Mouse (Mus musculus) lung, embryonic 14.5 days (tissue): Measurements from ENCODE around the gene Gm2016. TPM values are rescaled to one million over a fixed set of nuclear protein-coding genes. Genes with fewer than 3 reads are reported as not detected.

ENCODE experiments used
- polyA plus RNA-seq: library from polyadenylated mRNA; unstranded; fragments of >200 nt; fragmentation: Nextera tagmentation; extraction: Ambion mirVana; gene quantifications from 2 replicates; pipeline ENCODE4 v1.2.1, GENCODE M21; 2014

The Gm2016 gene
- polyA plus RNA-seq, 1 experiment from 2014 or later: not detected

Other genes starting within 250 kb of the Gm2016 start
- not detected in 2 replicates for gene Gm16381, start 229.5 kb upstream of the Gm2016 start, polyA plus RNA-seq
- not detected in 2 replicates for gene Gm21319, start 98.3 kb upstream of the Gm2016 start, polyA plus RNA-seq
- not detected in 2 replicates for gene Gm21936, start 78.6 kb upstream of the Gm2016 start, polyA plus RNA-seq
- not detected in 2 replicates for gene BB287469, start 57.5 kb upstream of the Gm2016 start, polyA plus RNA-seq
- not detected in 2 replicates for gene Gm2001, start 31.7 kb upstream of the Gm2016 start, polyA plus RNA-seq
- gene Gm2022, start 21.3 kb downstream of the Gm2016 start, polyA plus RNA-seq: not detected in 2 replicates
- gene Gm2035, start 45.8 kb downstream of the Gm2016 start, polyA plus RNA-seq: not detected in 2 replicates
- gene Gm2042, start 80.0 kb downstream of the Gm2016 start, polyA plus RNA-seq: not detected in 2 replicates
- not detected in 2 replicates for gene Gm2075, start 137.8 kb downstream of the Gm2016 start, polyA plus RNA-seq
- gene Gm6803, start 144.7 kb downstream of the Gm2016 start, polyA plus RNA-seq: not detected in 2 replicates
- gene Gm2056, start 152.9 kb downstream of the Gm2016 start, polyA plus RNA-seq: not detected in 2 replicates
- not detected in 2 replicates for gene Gm16368, start 209.6 kb downstream of the Gm2016 start, polyA plus RNA-seq